Comparison of ENCODE assay signal across 7 mouse cellular contexts in genomic region chr14:119098851-119099569, GRCm38 (mm10). TPM values are rescaled to one million over a fixed set of nuclear protein-coding genes. Genes with fewer than 3 reads are reported as not detected.
A peak's percentile ranks its signal among the peaks of the same experiment; 100 is the strongest.
DNase-seq lines count a peak whose midpoint lies in the region; ATAC-seq lines count a peak whose summit lies in the region.

Gene Uggt2 (minus strand): TSS chr14:119099430.

- H3K27me3 ChIP-seq in intestine, embryonic 16.5 days (replicated peaks; ENCODE audit: control insufficient read depth, insufficient read depth, low read length), result no peaks in the 10 kb centered on the region

- H3K9ac ChIP-seq in intestine, embryonic 16.5 days (ENCODE audit: low read depth, low read length), result peak within 1 kb of the TSS; percentile 84

- peaks cover 8% of the 10 kb centered on the region for H3K4me1 ChIP-seq in intestine, embryonic 16.5 days (ENCODE audit: control insufficient read depth, insufficient read depth, low read length)

- intact Hi-C loops in gastrocnemius, postnatal 36 days (cut with DNase I), result no loop called here
- intact Hi-C loops in left cerebral cortex, postnatal 10 days (cut with DNase I), result no loop called here

- peak within 1 kb of the TSS; percentile 94 for H3K4me2 ChIP-seq in intestine, embryonic 16.5 days (ENCODE audit: low read depth, low read length)

- H3K27ac ChIP-seq in intestine, embryonic 16.5 days (ENCODE audit: low read length), result peak within 1 kb of the TSS; percentile 41; the same call in 1 of the 2 replicates

- peak; percentile 96 for ATAC-seq in intestine, embryonic 16.5 days
- peak; percentile 24 for ATAC-seq in megakaryocyte, adult 5-6 weeks (ENCODE audit: poor library complexity, severe bottlenecking)

- WGBS in intestine, embryonic 16.5 days, result under 1% methylated on average over 72 of the region's 72 CpGs

- DNase-seq in adrenal gland, postnatal 4 days (ENCODE audit: low spot score in 2 of 2), result peak; percentile 77 to 79
- peak; percentile 76 for DNase-seq in embryo, embryonic 11.5 days (ENCODE audit: low read depth, low spot score)
- peak; percentile 73 to 77 for DNase-seq in gastrocnemius, postnatal 36 days
- peak; percentile 82 to 91 for DNase-seq in left cerebral cortex, postnatal 10 days (ENCODE audit: extremely low spot score in 1 of 2, low spot score in 2 of 2)
- DNase-seq in right cerebral cortex, postnatal 10 days (ENCODE audit: low spot score in 2 of 2), result peak; percentile 89 to 92

- peak within 1 kb of the TSS; percentile 85 for H3K4me3 ChIP-seq in intestine, embryonic 16.5 days (ENCODE audit: low read length)

- no peaks in the 10 kb centered on the region for H3K36me3 ChIP-seq in intestine, embryonic 16.5 days (ENCODE audit: control insufficient read depth, insufficient read depth, low read length)

- no peaks in the 10 kb centered on the region for H3K9me3 ChIP-seq in intestine, embryonic 16.5 days (ENCODE audit: control insufficient read depth, low read length)

RNA-seq across cellular contexts. Expression of gene Uggt2, which starts in this region (rescaled TPM):
- 10 to 100 TPM; 17.2 to 18.8 TPM for total RNA-seq in adrenal gland, postnatal 4 days (2021)
- total RNA-seq in gastrocnemius, postnatal 36 days (2021), result 1 to 10 TPM; 6.2 to 6.9 TPM
- 5.2 and 6.1 TPM in 2 replicates for polyA plus RNA-seq in intestine, embryonic 16.5 days (2015; fragmentation: Nextera tagmentation; extraction: Ambion mirVana)
- 10 to 100 TPM; 30.7 to 42.1 TPM for total RNA-seq in left cerebral cortex, postnatal 10 days (2021)
- total RNA-seq in megakaryocyte, adult 5-6 weeks (2015), result 0.58 and 1.6 TPM in 2 replicates
- total RNA-seq in megakaryocyte, adult 5-6 weeks (2017), result 1.2 and 2.2 TPM in 2 replicates

Comparison
In these comparisons a context has a peak if more than half of its experiments do, and no peak if none do; other contexts are left out.
1. Peak in every context shown above with its lines: DNase-seq, ATAC-seq, H3K4me3 ChIP-seq and H3K27ac ChIP-seq.